ENCODE assay signal across 10 mouse cellular contexts in genomic region chr1:134215751-134216628, GRCm38 (mm10). TPM values are rescaled to one million over a fixed set of nuclear protein-coding genes. Genes with fewer than 3 reads are reported as not detected.
DNase-seq lines count a peak whose midpoint lies in the region; ATAC-seq and TF ChIP-seq lines count a peak whose summit lies in the region.
"Had no signal": no experiment of that assay in that cellular context is flagged by ENCODE, and none has a peak within 500 bp of the region (broad histone marks: within the 10 kb centered on the region; RNA-seq: fewer than 3 reads in every experiment).

No protein-coding gene starts in this region.

- peak; percentile 44; the same call in 1 of the 2 replicates for ATAC-seq in forebrain, embryonic 11.5 days (replicated peaks; ENCODE audit: low FRiP score)
- no peak for ATAC-seq in forebrain, embryonic 15.5 days (replicated peaks)
- ATAC-seq in forebrain, embryonic 14.5 days, result peak; percentile 40; the same call in 1 of the 2 replicates
- peak; percentile 70 for ATAC-seq in midbrain, embryonic 13.5 days

- no peaks in the 10 kb centered on the region for H3K36me3 ChIP-seq in forebrain, embryonic 11.5 days (ENCODE audit: control insufficient read depth, insufficient read depth, low read length)
- no peaks in the 10 kb centered on the region for H3K36me3 ChIP-seq in forebrain, embryonic 15.5 days
- H3K36me3 ChIP-seq in E14TG2a.4 (ENCODE audit: insufficient read depth, low read length), result no peaks in the 10 kb centered on the region
- no peaks in the 10 kb centered on the region for H3K36me3 ChIP-seq in forebrain, embryonic 14.5 days (ENCODE audit: control insufficient read depth, insufficient read depth, low read length)
- no peaks in the 10 kb centered on the region for H3K36me3 ChIP-seq in midbrain, embryonic 13.5 days
- H3K36me3 ChIP-seq in thymus, adult 2 months (ENCODE audit: control insufficient read depth, insufficient read depth, low read length), result no peaks in the 10 kb centered on the region

- H3K27me3 ChIP-seq in forebrain, embryonic 11.5 days (ENCODE audit: control insufficient read depth, insufficient read depth, low read length), result peaks cover under 1% of the 10 kb centered on the region; the same call in 1 of the 2 replicates
- H3K27me3 ChIP-seq in forebrain, embryonic 15.5 days, result no peaks in the 10 kb centered on the region
- H3K27me3 ChIP-seq in E14TG2a.4 (ENCODE audit: insufficient read depth, low read length), result peaks cover 48% of the 10 kb centered on the region
- no peaks in the 10 kb centered on the region for H3K27me3 ChIP-seq in forebrain, embryonic 14.5 days (replicated peaks; ENCODE audit: control insufficient read depth, insufficient read depth, low read length)
- H3K27me3 ChIP-seq in midbrain, embryonic 13.5 days, result peaks cover 5% of the 10 kb centered on the region; the same call in 1 of the 2 replicates
- H3K27me3 ChIP-seq in thymus, adult 2 months (ENCODE audit: control insufficient read depth, insufficient read depth, low read length), result no peaks in the 10 kb centered on the region

- H3K4me3 ChIP-seq in forebrain, embryonic 11.5 days (ENCODE audit: low read depth, low read length), result no peak overlapping the region
- H3K4me3 ChIP-seq in forebrain, embryonic 15.5 days, result no peak overlapping the region
- H3K4me3 ChIP-seq in E14TG2a.4 (replicated peaks; ENCODE audit: low read length), result peak overlapping the region; percentile 48
- H3K4me3 ChIP-seq in forebrain, embryonic 14.5 days (ENCODE audit: low read depth, low read length), result no peak overlapping the region
- no peak overlapping the region for H3K4me3 ChIP-seq in midbrain, embryonic 13.5 days (replicated peaks)
- no peak overlapping the region for H3K4me3 ChIP-seq in thymus, adult 2 months (ENCODE audit: control insufficient read depth, insufficient read depth, low read length)

- H3K4me2 ChIP-seq in forebrain, embryonic 11.5 days (ENCODE audit: low read depth, low read length, severe bottlenecking), result no peak overlapping the region
- H3K4me2 ChIP-seq in forebrain, embryonic 15.5 days (replicated peaks), result no peak overlapping the region
- peak overlapping the region; percentile 26; the same call in 1 of the 2 replicates for H3K4me2 ChIP-seq in forebrain, embryonic 14.5 days (ENCODE audit: low read length)
- H3K4me2 ChIP-seq in midbrain, embryonic 13.5 days (replicated peaks), result no peak overlapping the region

- DNase-seq in forebrain, embryonic 11.5 days (ENCODE audit: low spot score), result no peak
- peak; percentile 39 for DNase-seq in forebrain, embryonic 14.5 days (ENCODE audit: low spot score)
- DNase-seq in urinary bladder, postnatal 10 days (ENCODE audit: low spot score), result no peak
- DNase-seq in layer of hippocampus, adult 9-11 months, result no peak
- no peak for DNase-seq in thymus, adult 2 months
- DNase-seq: lung, postnatal 4 days had no signal

- H3K27ac ChIP-seq in forebrain, embryonic 11.5 days (ENCODE audit: low read depth, low read length), result no peak overlapping the region
- H3K27ac ChIP-seq in forebrain, embryonic 15.5 days (replicated peaks), result no peak overlapping the region
- H3K27ac ChIP-seq in forebrain, embryonic 14.5 days (ENCODE audit: low read depth, low read length), result no peak overlapping the region
- peak overlapping the region; percentile 54; the same call in 1 of the 2 replicates for H3K27ac ChIP-seq in midbrain, embryonic 13.5 days
- H3K27ac ChIP-seq in thymus, adult 2 months (ENCODE audit: control insufficient read depth, insufficient read depth, low read length), result no peak overlapping the region

- TF ChIP-seq POLR2A in thymus, adult 2 months (IDR thresholded peaks at IDR 0.05; ENCODE audit: control insufficient read depth, extremely low read depth, insufficient read depth, low read length, poor library complexity), result no peak

- TF ChIP-seq CTCF in E14TG2a.4 (conservative IDR thresholded peaks at IDR 0.05; ENCODE audit: low read length), result no peak
- no peak for TF ChIP-seq CTCF in thymus, adult 2 months (IDR thresholded peaks at IDR 0.05; ENCODE audit: borderline replicate concordance, control insufficient read depth, extremely low read depth, insufficient read depth, low read length, poor library complexity)

- peaks cover 7% of the 10 kb centered on the region; the same call in 1 of the 2 replicates for H3K4me1 ChIP-seq in forebrain, embryonic 11.5 days (replicated peaks; ENCODE audit: control insufficient read depth, insufficient read depth, low read length)
- H3K4me1 ChIP-seq in forebrain, embryonic 15.5 days, result peaks cover 20% of the 10 kb centered on the region
- H3K4me1 ChIP-seq in E14TG2a.4 (replicated peaks; ENCODE audit: low read depth, low read length), result peaks cover 56% of the 10 kb centered on the region
- H3K4me1 ChIP-seq in forebrain, embryonic 14.5 days (ENCODE audit: control insufficient read depth, insufficient read depth, low read length), result peaks cover 7% of the 10 kb centered on the region
- H3K4me1 ChIP-seq in midbrain, embryonic 13.5 days (replicated peaks), result peaks cover 16% of the 10 kb centered on the region
- H3K4me1 ChIP-seq in thymus, adult 2 months (replicated peaks; ENCODE audit: control insufficient read depth, insufficient read depth, low read length), result no peaks in the 10 kb centered on the region

- 20% methylated on average over 11 of the region's 11 CpGs for WGBS in forebrain, embryonic 11.5 days
- WGBS in forebrain, embryonic 15.5 days, result 14% methylated on average over 11 of the region's 11 CpGs
- WGBS in forebrain, embryonic 14.5 days, result 10% methylated on average over 11 of the region's 11 CpGs
- 17% methylated on average over 11 of the region's 11 CpGs for WGBS in midbrain, embryonic 13.5 days
- WGBS in thymus, adult 2 months, result 84% methylated on average over 11 of the region's 11 CpGs

- no peak overlapping the region; the same call in 1 of the 2 replicates for H3K9ac ChIP-seq in forebrain, embryonic 11.5 days (ENCODE audit: low read length)
- no peak overlapping the region for H3K9ac ChIP-seq in forebrain, embryonic 15.5 days (replicated peaks)
- H3K9ac ChIP-seq in forebrain, embryonic 14.5 days (ENCODE audit: low read length), result 0 out of 2 replicates have a peak overlapping the region, but pooled peaks have one; percentile 21
- H3K9ac ChIP-seq in midbrain, embryonic 13.5 days (replicated peaks), result 0 out of 2 replicates have a peak overlapping the region, but pooled peaks have one; percentile 44

- H3K9me3 ChIP-seq in forebrain, embryonic 11.5 days (ENCODE audit: control insufficient read depth, low read length), result no peaks in the 10 kb centered on the region
- no peaks in the 10 kb centered on the region for H3K9me3 ChIP-seq in forebrain, embryonic 15.5 days
- no peaks in the 10 kb centered on the region for H3K9me3 ChIP-seq in E14TG2a.4 (ENCODE audit: low read length)
- no peaks in the 10 kb centered on the region for H3K9me3 ChIP-seq in forebrain, embryonic 14.5 days (replicated peaks; ENCODE audit: control insufficient read depth, low read length)
- no peaks in the 10 kb centered on the region for H3K9me3 ChIP-seq in midbrain, embryonic 13.5 days

RNA-seq across cellular contexts. Expression of gene Adora1, which starts 19.2 kb away (rescaled TPM):
- 0.59 and 0.84 TPM in 2 replicates for polyA plus RNA-seq in forebrain, embryonic 11.5 days (2014; fragmentation: Nextera tagmentation; extraction: Ambion mirVana)
- polyA plus RNA-seq in forebrain, embryonic 15.5 days (2015; fragmentation: Nextera tagmentation; extraction: Ambion mirVana), result 14.0 and 15.7 TPM in 2 replicates
- 5.4 and 7.1 TPM in 2 replicates for polyA plus RNA-seq in forebrain, embryonic 14.5 days (2014; fragmentation: Nextera tagmentation; extraction: Ambion mirVana)
- 4.6 TPM in 2 replicates for polyA plus RNA-seq in midbrain, embryonic 13.5 days (2015; fragmentation: Nextera tagmentation; extraction: Ambion mirVana)
- 6.2 and 6.3 TPM in 2 replicates for polyA plus RNA-seq in thymus, adult 2 months (2012; rRNA removed)

RNA-seq across cellular contexts. Expression of gene Mybph, which starts 22.7 kb away (rescaled TPM):
- polyA plus RNA-seq in forebrain, embryonic 11.5 days (2014; fragmentation: Nextera tagmentation; extraction: Ambion mirVana), result not detected in 2 replicates
- not detected in 2 replicates for polyA plus RNA-seq in forebrain, embryonic 15.5 days (2015; fragmentation: Nextera tagmentation; extraction: Ambion mirVana)
- polyA plus RNA-seq in forebrain, embryonic 14.5 days (2014; fragmentation: Nextera tagmentation; extraction: Ambion mirVana), result 0.10 TPM in 1 of 2 replicates, not detected in the other
- polyA plus RNA-seq in midbrain, embryonic 13.5 days (2015; fragmentation: Nextera tagmentation; extraction: Ambion mirVana), result 0.09 and 0.19 TPM in 2 replicates
- polyA plus RNA-seq in thymus, adult 2 months (2012; rRNA removed), result 0.33 and 0.35 TPM in 2 replicates
- polyA plus RNA-seq: liver, adult 2 months had no signal

RNA-seq across cellular contexts. Expression of gene Chil1, which starts 34.0 kb away (rescaled TPM):
- 0.27 and 0.65 TPM in 2 replicates for polyA plus RNA-seq in forebrain, embryonic 11.5 days (2014; fragmentation: Nextera tagmentation; extraction: Ambion mirVana)
- polyA plus RNA-seq in forebrain, embryonic 15.5 days (2015; fragmentation: Nextera tagmentation; extraction: Ambion mirVana), result 3.2 and 3.7 TPM in 2 replicates
- polyA plus RNA-seq in forebrain, embryonic 14.5 days (2014; fragmentation: Nextera tagmentation; extraction: Ambion mirVana), result 2.5 and 3.7 TPM in 2 replicates
- polyA plus RNA-seq in midbrain, embryonic 13.5 days (2015; fragmentation: Nextera tagmentation; extraction: Ambion mirVana), result 2.6 and 3.2 TPM in 2 replicates
- polyA plus RNA-seq in thymus, adult 2 months (2012; rRNA removed), result 9.0 and 9.5 TPM in 2 replicates

Comparison
In these comparisons a context has a peak if more than half of its experiments do, and no peak if none do; other contexts are left out.
1. H3K9ac ChIP-seq: peak in forebrain, embryonic 14.5 days (single experiment) and midbrain, embryonic 13.5 days (single experiment); none in forebrain, embryonic 11.5 days (single experiment) and forebrain, embryonic 15.5 days (single experiment).